Mouse (Mus musculus) myocyte (in vitro differentiated cells): Measurements from ENCODE around the gene Chrne. TPM values are rescaled to one million over a fixed set of nuclear protein-coding genes. Genes with fewer than 3 reads are reported as not detected.

Source experiments
- H3K27me3 ChIP-seq: one replicate; pipeline ENCODE4 v1.6.1; 2011; ENCODE audit not compliant: control insufficient read depth, insufficient read depth, insufficient read length
- H3K36me3 ChIP-seq: one replicate; pipeline ENCODE4 v1.6.1; 2011; ENCODE audit not compliant: control insufficient read depth, insufficient read depth
- H3K4me2 ChIP-seq: one replicate; pipeline ENCODE4 v1.6.1; 2011; ENCODE audit warnings: low read depth, control low read depth
- H3K4me3 ChIP-seq: one replicate; pipeline ENCODE4 v1.5.1; 2011; ENCODE audit warnings: mild to moderate bottlenecking, control low read depth, moderate library complexity
- H3K79me2 ChIP-seq: one replicate; pipeline ENCODE4 v1.6.1; 2011; ENCODE audit not compliant: control insufficient read depth, insufficient read depth
- H3ac ChIP-seq: one replicate; pipeline ENCODE4 v1.6.1; 2011; ENCODE audit not compliant: control insufficient read depth, insufficient read length
- CEBPB ChIP-seq: IDR thresholded peaks from 2 replicates; pipeline ENCODE4 v1.6.1; 2011; ENCODE audit warnings: mild to moderate bottlenecking, moderate library complexity; ENCODE audit not compliant: poor library complexity, insufficient read depth, severe bottlenecking
- E2F4 ChIP-seq: IDR thresholded peaks from one replicate; pipeline ENCODE4 v1.6.1; 2011; ENCODE audit warnings: mild to moderate bottlenecking, control low read depth, moderate library complexity; ENCODE audit not compliant: insufficient read depth
- MAX ChIP-seq: IDR thresholded peaks from one replicate; pipeline ENCODE4 v1.6.1; 2011; ENCODE audit warnings: low read depth, mild to moderate bottlenecking, control low read depth
- MYOD1 ChIP-seq, 3 experiments: IDR thresholded peaks; one replicate each; pipeline ENCODE4 v1.6.1; 2011; ENCODE audit warnings: control low read depth in 2 of 3, low read depth in 2 of 3, mild to moderate bottlenecking in 2 of 3, moderate library complexity in 1 of 3; ENCODE audit not compliant: insufficient read length in 2 of 3, control insufficient read depth in 1 of 3
- MYOG ChIP-seq, 3 experiments: IDR thresholded peaks; one replicate each; pipeline ENCODE4 v1.6.1; 2011; ENCODE audit warnings: control low read depth in 2 of 3, low read depth in 2 of 3, mild to moderate bottlenecking in 2 of 3; ENCODE audit not compliant: insufficient read length in 2 of 3, control insufficient read depth in 1 of 3, insufficient read depth in 1 of 3
- POLR2A ChIP-seq: IDR thresholded peaks from one replicate; pipeline ENCODE4 v1.6.1; 2011; ENCODE audit warnings: low read depth, mild to moderate bottlenecking, control low read depth, moderate library complexity; ENCODE audit not compliant: insufficient read length
- POLR2AphosphoS2 ChIP-seq: IDR thresholded peaks from one replicate; pipeline ENCODE4 v1.6.1; 2011; ENCODE audit warnings: low read depth, control low read depth; ENCODE audit not compliant: insufficient read length
- REST ChIP-seq: IDR thresholded peaks from one replicate; pipeline ENCODE4 v1.6.1; 2011; ENCODE audit warnings: mild to moderate bottlenecking, control low read depth, moderate library complexity; ENCODE audit not compliant: insufficient read depth, insufficient read length
- SRF ChIP-seq: IDR thresholded peaks from one replicate; pipeline ENCODE4 v1.6.1; 2011; ENCODE audit warnings: low read depth; ENCODE audit not compliant: control insufficient read depth, insufficient read length
- TCF12 ChIP-seq: IDR thresholded peaks from one replicate; pipeline ENCODE4 v1.6.1; 2011; ENCODE audit warnings: mild to moderate bottlenecking, control low read depth; ENCODE audit not compliant: poor library complexity, insufficient read depth, severe bottlenecking
- TCF3 ChIP-seq: IDR thresholded peaks from one replicate; pipeline ENCODE4 v1.6.1; 2011; ENCODE audit warnings: low read depth, control low read depth; ENCODE audit not compliant: insufficient read length
- USF1 ChIP-seq: IDR thresholded peaks from one replicate; pipeline ENCODE4 v1.6.1; 2011; ENCODE audit warnings: low read depth, mild to moderate bottlenecking, control low read depth, moderate library complexity
- polyA plus RNA-seq: library from polyadenylated mRNA; unstranded; fragments of >200 nt; fragmentation: generic; extraction: Trizol; gene quantifications from one replicate; pipeline ENCODE4 v1.2.1, GENCODE M21; 2012; ENCODE audit warnings: missing spikeins

Chrne gene
- polyA plus RNA-seq, 1 experiment = 5.3 TPM

DNA sequence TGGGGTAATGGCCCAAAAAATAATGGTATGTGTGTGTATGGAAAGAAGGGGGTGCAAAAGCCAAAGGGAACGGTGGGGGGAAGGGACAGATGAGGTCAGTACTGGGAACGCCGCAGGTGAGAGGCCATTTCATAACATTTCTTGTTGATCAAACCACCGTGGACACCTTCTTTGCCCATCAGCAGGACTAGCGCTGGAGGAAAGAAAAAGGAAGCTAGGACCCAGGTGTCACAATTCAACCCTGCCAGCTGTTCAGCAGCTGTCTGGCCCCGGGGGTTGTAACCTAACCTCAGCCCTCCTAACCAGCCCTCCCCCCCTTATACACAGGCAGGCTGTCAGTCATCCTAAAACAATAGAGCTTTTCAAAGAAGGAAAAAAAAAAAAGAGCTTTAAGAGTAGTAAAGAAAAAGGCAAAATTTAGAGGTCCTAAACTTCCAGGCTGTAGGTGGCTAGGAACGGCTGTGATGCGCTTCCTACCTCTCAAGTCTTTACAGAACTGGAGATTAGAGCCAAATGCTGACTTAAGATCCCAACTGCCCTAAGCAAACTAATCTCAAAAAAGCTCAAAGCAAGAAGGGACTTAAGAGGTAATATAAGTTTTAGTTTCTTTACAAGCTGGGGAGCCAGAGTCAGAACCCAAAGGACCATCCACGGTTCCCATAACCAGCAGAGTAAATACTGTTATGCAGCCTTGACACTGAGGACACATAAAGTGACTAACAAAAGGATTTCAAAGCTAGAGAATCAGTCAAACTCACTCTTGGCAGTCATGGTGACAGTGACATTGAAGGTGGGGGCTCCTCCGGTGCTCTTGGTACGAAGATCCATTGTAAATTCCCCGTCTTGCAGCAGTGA is 33.2 kb upstream of the Chrne start:
- no peak overlapping the region for H3ac ChIP-seq
- H3K4me3 ChIP-seq = peak overlapping the region; percentile 94
- peaks cover 36% of the 10 kb centered on the region for H3K36me3 ChIP-seq
- H3K27me3 ChIP-seq = no peaks in the 10 kb centered on the region
- TF ChIP-seq E2F4 (no peak), REST (no peak), TCF12 (peak; percentile 88), SRF (no peak), MAX (no peak), USF1 (no peak), MYOG (IDR thresholded peaks at IDR 0.05; ENCODE audit: control insufficient read depth in 1 of 3, insufficient read depth in 1 of 3, insufficient read length in 2 of 3, low read depth in 2 of 3) (peak; percentile 52 to 90 (median 68)), MYOD1 (IDR thresholded peaks at IDR 0.05; ENCODE audit: control insufficient read depth in 1 of 3, insufficient read length in 2 of 3, low read depth in 2 of 3) (peak; percentile 85 to 95 (median 93)), CEBPB (no peak), POLR2A (peak; percentile 14), TCF3 (peak; percentile 80), POLR2AphosphoS2 (peak; percentile 81)
- H3K4me2 ChIP-seq = peak overlapping the region; percentile 99
- peaks cover 51% of the 10 kb centered on the region for H3K79me2 ChIP-seq

DNA sequence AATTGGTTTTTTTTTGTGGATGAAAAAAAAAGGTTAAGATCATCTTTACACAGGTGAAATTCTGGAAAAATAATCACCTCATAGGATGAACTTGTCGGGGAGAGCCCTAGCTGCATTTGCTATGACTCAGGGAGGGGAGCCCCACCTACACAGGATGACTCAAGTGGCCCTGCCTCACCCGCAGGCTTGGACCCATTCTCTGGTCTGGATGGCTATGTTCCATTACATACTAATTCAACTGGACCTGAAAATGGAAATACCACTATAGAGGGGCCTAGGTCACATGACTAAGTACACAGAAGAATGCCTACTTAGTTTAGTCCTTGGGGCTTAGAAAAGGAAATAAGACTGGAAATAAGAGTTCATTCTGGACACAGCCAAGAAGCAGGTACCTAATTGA is 32.4 kb upstream of the Chrne start:
- peak overlapping the region; percentile 94 for H3K4me3 ChIP-seq
- H3ac ChIP-seq = no peak overlapping the region
- peaks cover 51% of the 10 kb centered on the region for H3K79me2 ChIP-seq
- H3K4me2 ChIP-seq = peak overlapping the region; percentile 99
- TF ChIP-seq MAX (no peak), USF1 (peak; percentile 85), TCF3 (no peak), POLR2AphosphoS2 (peak; percentile 73), MYOD1 (IDR thresholded peaks at IDR 0.05; ENCODE audit: control insufficient read depth in 1 of 3, insufficient read length in 2 of 3, low read depth in 2 of 3) (peak in 1 of 3 experiments; percentile 19), SRF (no peak), MYOG (IDR thresholded peaks at IDR 0.05; ENCODE audit: control insufficient read depth in 1 of 3, insufficient read depth in 1 of 3, insufficient read length in 2 of 3, low read depth in 2 of 3) (no peak)
- H3K36me3 ChIP-seq = peaks cover 36% of the 10 kb centered on the region
- H3K27me3 ChIP-seq = no peaks in the 10 kb centered on the region

DNA sequence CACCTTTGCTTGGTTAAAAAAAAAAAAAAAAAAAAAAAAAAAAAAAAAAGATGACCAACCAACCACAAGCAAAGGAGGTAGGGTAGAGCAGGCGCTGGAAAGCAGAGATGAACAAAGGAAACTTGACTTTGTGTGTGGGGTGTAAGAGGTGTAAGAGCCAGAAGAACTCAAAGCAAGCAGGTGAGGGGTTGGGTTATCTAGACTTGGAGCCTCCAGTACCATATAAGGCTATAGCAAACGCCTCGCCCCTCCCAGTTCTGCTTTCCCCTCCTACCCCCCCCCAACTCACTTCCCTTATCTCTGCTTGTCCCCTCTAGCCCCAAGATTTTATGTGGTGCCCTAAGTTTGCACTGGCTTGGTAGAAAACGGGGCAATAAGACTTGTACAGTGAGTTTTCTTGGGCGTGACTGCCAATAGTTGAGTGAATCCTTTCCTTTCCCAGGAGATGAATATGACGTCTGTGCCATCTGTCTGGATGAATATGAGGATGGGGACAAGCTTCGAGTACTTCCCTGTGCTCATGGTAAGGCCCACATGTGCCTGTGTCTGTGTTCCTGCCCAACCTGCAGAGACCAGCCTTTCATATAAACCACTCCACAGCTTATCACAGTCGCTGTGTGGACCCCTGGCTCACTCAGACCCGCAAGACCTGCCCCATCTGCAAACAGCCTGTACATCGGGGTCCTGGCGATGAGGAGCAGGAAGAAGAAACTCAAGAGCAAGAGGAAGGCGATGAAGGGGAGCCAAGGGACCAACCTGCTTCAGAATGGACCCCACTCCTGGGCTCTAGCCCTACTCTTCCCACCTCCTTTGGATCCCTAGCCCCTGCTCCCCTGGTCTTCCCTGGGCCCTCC is 31.5 kb upstream of the Chrne start:
- H3ac ChIP-seq = no peak overlapping the region
- H3K4me2 ChIP-seq = peak overlapping the region; percentile 99
- H3K79me2 ChIP-seq = peaks cover 59% of the 10 kb centered on the region
- no peaks in the 10 kb centered on the region for H3K27me3 ChIP-seq
- peak overlapping the region; percentile 94 for H3K4me3 ChIP-seq
- TF ChIP-seq POLR2A = peak; percentile 28
- no peak for TF ChIP-seq CEBPB
- TF ChIP-seq SRF = peak; percentile 70
- no peak for TF ChIP-seq MAX
- no peak for TF ChIP-seq TCF12
- no peak for TF ChIP-seq TCF3
- peak; percentile 70 for TF ChIP-seq POLR2AphosphoS2
- H3K36me3 ChIP-seq = peaks cover 36% of the 10 kb centered on the region

DNA sequence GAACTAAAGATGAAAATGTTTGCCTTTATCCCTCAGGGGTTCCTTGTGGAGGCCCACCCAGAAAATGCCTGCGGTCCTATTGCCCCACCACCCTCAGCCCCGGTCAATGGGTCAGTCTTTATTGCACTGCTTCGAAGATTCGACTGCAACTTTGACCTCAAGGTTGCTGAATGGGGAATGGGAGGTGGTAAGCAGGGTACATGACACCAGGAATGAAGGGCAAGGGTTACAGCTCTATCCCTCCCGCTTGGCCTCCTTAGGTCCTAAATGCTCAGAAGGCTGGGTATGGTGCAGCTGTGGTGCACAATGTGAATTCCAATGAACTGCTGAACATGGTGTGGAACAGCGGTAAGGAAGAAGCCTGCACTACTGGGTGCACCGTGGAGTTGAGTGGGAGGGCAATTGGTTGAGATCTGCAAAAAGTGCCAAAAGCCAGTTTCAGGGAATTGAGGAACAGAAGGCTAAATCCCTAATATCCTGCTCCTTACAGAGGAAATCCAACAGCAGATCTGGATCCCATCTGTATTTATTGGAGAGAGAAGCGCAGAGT is 30.2 kb upstream of the Chrne start:
- Histone ChIP-seq H3K4me2 (peak overlapping the region; percentile 95), H3K4me3 (no peak overlapping the region), H3K79me2 (peaks cover 62% of the 10 kb centered on the region), H3K36me3 (peaks cover 40% of the 10 kb centered on the region), H3ac (no peak overlapping the region), H3K27me3 (no peaks in the 10 kb centered on the region)
- TF ChIP-seq POLR2AphosphoS2 (peak; percentile 75), TCF3 (no peak)

DNA sequence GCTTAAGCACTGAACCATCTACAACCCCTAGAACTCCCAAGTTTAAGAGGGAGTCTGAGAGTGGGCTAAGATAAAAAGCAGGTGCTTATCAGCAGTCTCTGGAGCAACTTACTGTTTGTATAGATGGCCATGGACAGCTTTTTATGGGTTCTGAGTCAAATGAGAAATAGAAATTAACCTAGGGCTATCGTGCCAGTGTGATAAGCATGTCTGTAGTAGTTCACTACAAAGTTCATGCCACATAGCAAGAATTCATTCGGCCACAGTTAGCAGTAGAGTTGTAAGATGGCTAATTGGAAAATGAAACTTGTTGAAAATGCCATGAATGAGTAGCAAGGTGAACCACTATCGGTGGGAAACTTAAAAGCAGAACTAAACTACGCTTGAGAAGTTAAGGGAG is 29.5 kb upstream of the Chrne start:
- H3K27me3 ChIP-seq = no peaks in the 10 kb centered on the region

More for the DNA sequence above, 29.5 kb upstream of the Chrne start:
- Histone ChIP-seq H3K4me3 (peak overlapping the region; percentile 62), H3K4me2 (peak overlapping the region; percentile 95), H3K79me2 (peaks cover 54% of the 10 kb centered on the region), H3ac (no peak overlapping the region), H3K36me3 (peaks cover 45% of the 10 kb centered on the region)
- TF ChIP-seq REST = no peak
- TF ChIP-seq TCF12 = no peak
- no peak for TF ChIP-seq POLR2AphosphoS2
- no peak for TF ChIP-seq CEBPB
- TF ChIP-seq TCF3 = no peak
- TF ChIP-seq MAX = no peak
